Mouse (Mus musculus) lung, postnatal 36 days (tissue): ENCODE results near the gene Atox1.

Source experiments
- DNase-seq: peaks from one replicate; pipeline ENCODE4 v3.0.0; 2022; ENCODE audit warnings: mixed read lengths

Gene Atox1

GRCm38 (mm10) chr11:55461019-55461645, at the start of gene Atox1:
TSS of gene Atox1 (minus strand) at chr11:55461239.
- peak; percentile 97 for DNase-seq

- no peak for DNase-seq
Measured at GRCm38 (mm10) chr11:55505485-55505884, 44.4 kb upstream of the Atox1 start.

DNA sequence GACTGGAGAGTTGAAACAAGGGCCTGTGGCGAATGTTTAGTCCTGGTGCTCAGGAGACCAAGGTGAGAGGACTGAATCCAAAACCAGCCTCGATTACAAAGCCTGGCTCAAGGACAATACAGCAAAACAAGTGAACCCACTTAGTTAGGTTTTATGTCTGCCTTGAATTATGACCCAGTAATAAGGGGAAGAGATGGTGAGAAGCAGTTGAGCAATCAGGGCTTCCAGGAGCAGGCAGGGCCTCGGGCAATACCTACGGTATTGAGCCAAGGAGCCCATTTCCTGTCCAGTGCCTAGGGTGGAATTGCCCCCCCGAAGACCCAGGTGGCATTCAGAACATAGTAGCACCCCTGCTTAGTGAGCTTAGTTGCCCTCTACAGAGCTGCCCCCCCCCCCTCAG, 41.8 kb upstream of the Atox1 start:
- peak; percentile 11 for DNase-seq

GRCm38 (mm10) chr11:55501955-55502531, 41.0 kb upstream of the Atox1 start:
- no peak for DNase-seq

GRCm38 (mm10) chr11:55497885-55498284, 36.8 kb upstream of the Atox1 start:
- peak; percentile 69 for DNase-seq

DNA sequence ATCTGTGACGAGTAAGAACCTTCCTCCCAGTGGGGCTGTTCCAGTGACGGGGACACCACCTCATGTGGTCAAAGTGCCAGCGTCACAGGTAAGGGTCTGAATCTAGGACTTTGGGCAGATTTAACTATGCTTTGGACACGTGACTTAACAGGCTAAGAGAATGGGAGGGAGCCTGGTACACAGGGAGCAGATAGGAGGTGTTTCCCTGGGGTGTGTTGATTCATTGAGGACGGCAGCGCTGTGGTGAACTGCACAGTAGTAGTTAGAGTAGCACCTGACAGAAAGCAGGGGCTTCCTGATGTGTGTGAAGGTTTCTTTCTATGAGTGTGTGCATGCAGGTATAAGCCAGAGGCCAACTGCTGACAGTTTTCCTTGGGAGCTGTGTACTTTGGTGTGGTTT, 35.1 kb upstream of the Atox1 start:
- DNase-seq: no peak

- no peak for DNase-seq
Measured at GRCm38 (mm10) chr11:55485443-55485842, 24.4 kb upstream of the Atox1 start.

DNA sequence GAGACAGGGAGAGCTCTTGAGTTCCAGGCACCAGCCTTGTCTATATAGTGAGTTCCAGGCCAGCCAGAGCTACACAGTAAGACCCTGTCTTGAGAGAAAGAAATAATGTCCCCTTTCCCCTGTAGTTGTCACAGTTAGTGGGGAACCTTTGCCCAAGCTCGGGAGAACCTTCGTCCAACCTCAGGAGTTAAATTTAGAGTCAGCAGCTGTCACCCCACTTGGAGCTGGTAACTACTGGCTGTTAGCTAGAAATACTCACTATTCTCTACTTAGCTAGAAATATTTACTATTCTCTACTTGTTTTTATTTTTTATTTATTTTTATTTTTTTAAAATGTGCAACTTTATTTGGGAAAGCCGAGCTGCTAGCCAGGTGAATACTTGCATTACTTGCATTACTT, 12.2 kb upstream of the Atox1 start:
- no peak for DNase-seq

DNA sequence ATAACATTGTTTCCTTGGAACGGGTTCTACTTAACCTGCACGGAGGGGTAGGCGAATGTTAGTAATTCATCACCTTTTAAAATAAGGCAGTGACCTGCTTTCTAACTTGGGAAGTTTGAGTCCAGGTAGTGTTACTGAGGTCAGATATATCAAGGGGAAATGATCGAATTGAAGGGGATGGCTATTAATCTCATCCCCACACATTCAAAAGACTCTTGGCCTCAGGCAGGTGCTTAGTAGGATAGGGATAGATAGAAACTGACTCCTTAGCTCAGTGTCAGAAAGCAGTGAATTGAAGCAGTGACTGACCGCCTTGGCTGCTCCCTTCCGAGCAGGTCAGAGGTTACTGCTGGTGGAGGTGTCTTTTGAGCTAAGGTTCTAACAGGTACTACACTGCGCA, 10.4 kb upstream of the Atox1 start:
- DNase-seq: no peak

GRCm38 (mm10) chr11:55470761-55471160, 9.7 kb upstream of the Atox1 start:
- no peak for DNase-seq

DNA sequence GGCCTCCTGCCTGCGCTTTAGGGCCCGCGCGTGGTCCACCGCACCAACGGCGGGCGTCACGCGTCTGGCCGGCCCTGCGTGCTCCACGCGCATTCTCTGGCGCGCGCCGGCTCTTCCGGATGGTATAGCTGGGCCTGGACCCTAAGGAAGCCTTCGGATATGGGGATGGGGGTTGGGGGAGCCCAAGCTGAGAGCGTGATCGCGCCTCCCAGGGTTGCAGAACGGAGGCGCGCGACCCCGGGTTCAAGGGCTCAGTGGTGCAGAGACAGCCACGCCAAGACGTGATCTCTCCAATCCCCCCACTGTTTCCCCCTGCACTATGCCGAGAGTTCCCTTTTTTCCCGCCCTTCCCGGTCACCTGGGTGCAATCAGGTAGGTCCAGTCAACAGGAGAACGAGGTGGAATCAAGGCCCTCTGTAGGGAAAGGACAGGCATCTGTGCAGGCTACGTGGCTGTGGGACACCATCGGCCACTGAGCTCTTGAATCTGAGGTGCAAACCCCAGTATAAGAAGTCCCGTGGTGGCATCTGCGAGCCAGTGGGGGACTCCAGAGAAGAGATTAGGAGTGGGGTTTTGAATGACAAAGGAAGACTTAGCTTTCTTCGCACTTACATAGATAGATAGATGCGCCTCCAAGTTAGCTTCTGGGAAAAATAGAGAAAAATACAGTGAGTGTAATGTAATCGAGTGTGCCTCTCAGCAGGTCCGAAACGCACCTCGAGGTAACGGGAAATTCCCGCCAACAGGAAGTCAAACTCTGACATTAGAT, 9.1 kb upstream of the Atox1 start:
- DNase-seq: no peak

GRCm38 (mm10) chr11:55469048-55469843, 8.2 kb upstream of the Atox1 start, which contains the start of gene G3bp1:
TSS of gene G3bp1 (plus strand) at chr11:55469685.
- DNase-seq: peak; percentile 100

DNA sequence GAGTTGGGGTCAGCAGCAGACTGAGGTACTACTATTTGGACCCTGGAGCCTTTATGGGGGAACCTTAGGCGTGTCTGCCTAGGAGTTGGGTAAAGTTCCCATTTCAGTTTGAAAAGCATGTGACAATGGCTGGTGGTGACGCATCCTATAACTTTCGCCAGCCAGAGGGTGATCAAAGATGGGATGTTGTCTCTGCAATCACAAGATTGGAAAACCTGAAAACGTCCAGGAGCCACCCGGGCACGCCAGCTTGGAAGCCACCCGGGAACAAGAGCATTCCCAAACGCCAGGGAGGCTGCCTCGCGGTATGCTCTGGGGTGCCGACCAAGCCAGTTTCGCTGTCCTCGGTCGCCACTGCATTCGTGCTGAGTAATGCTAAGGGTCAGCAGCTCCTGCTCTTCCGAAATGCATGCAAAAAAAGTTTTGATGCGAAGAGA, 7.6 kb upstream of the Atox1 start:
- DNase-seq: no peak

DNA sequence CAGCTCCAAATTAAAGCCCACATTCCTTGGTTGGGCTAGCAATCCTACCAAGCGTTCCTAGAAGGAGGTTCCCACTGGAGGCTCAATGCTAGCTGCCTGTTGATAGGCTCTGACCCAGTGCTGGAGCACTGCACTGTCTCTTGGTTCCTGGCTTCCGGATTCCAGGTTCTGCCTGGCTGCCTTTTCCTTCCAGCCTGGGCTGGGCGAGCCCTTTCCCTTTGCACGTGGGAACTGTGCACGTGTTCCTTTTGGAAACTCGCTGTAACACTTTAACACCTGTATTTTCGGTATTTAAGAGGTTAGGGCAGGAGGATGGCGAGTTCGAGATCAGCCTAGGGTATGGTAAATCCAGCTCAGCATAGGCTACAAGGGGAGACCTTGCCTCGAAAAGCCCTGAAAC, 7.0 kb upstream of the Atox1 start:
- DNase-seq: peak; percentile 51

GRCm38 (mm10) chr11:55465177-55465576, 4.1 kb upstream of the Atox1 start:
- DNase-seq: no peak

- no peak for DNase-seq
Measured at GRCm38 (mm10) chr11:55464707-55465106, 3.7 kb upstream of the Atox1 start.

DNA sequence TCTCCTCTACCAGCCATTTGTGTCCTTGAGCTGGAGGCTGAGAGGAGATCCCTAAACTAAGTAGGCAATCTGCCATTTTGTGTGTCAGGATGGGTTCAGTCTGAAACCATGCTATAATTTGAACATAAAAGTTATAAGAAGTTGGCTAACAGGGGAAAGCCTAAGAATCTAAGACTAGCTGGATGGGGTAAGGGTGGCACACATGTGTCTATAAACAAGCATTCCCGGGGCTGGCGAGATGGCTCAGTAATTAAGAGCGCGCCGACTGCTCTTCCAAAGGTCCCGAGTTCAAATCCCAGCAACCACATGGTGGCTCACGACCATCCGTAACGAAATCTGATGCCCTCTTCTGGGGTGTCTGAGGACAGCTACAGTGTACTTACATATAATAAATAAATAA, 1.1 kb upstream of the Atox1 start:
- DNase-seq: no peak

DNA sequence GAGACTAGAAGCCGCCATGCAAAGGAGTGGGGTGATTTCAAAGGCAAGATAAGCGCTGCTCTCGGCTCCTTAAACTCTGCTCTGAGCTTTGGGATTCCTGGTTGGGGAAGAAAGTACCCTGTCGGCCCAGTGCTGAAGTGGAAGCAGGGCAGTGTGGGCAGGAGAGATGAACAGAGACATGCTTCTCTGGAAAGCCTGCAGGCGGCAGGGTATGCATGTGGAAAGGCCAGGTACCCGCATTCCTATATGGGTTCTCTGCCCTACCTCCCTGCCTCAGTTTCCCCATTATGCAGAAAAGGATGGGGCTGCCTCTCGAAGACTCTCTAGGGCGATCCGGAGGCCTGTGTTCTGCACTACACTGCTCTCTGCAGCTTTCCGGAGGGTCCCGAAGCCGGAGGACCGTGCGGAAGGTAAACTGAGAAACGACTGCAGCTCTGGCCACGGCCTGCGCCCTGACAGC, 450 bp downstream of the Atox1 start:
- peak; percentile 43 for DNase-seq

GRCm38 (mm10) chr11:55459850-55460558, 1.0 kb downstream of the Atox1 start:
- DNase-seq: no peak

GRCm38 (mm10) chr11:55458501-55458900, 2.5 kb downstream of the Atox1 start:
- no peak for DNase-seq

- no peak for DNase-seq
Measured at GRCm38 (mm10) chr11:55455166-55455565, 5.9 kb downstream of the Atox1 start.

DNA sequence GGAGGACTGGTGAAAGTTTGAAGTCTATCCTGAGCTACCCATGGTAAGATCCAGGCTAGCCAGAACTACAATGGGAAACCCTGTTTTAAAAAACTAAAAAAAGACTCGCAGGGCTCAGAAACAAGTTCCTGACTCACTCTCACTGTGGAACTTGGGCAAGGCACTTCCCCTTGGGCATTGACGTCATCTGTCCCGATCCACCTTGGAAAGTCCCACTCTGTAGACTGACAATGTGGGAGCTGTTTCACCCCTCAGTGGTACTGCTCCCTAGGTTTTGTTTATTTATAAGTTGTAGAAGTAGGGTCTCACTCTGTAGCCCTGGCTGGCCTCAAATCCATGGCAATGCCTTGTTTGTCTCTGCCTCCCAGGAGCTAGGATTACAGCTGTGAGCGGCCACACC, 7.4 kb downstream of the Atox1 start:
- peak; percentile 51 for DNase-seq
